Mouse (Mus musculus): Measurements from ENCODE around the gene Frs2.
"Not testable (repeated sequence)": the region's sequence is repeated elsewhere in the genome, so short reads cannot be mapped to it uniquely, and the experiment has no call there.

Frs2 gene

GRCm38 (mm10) chr10:117147463-117148360, 622 bp downstream of the Frs2 start:
- ATAC-seq (ENCODE audit: insufficient number of reproducible peaks, low FRiP score, low TSS enrichment) = peak; percentile 42; the same call in 1 of the 2 replicates

GRCm38 (mm10) chr10:117146421-117146820, 1.9 kb downstream of the Frs2 start:
- ATAC-seq (ENCODE audit: insufficient number of reproducible peaks, low FRiP score, low TSS enrichment) = no peak

DNA sequence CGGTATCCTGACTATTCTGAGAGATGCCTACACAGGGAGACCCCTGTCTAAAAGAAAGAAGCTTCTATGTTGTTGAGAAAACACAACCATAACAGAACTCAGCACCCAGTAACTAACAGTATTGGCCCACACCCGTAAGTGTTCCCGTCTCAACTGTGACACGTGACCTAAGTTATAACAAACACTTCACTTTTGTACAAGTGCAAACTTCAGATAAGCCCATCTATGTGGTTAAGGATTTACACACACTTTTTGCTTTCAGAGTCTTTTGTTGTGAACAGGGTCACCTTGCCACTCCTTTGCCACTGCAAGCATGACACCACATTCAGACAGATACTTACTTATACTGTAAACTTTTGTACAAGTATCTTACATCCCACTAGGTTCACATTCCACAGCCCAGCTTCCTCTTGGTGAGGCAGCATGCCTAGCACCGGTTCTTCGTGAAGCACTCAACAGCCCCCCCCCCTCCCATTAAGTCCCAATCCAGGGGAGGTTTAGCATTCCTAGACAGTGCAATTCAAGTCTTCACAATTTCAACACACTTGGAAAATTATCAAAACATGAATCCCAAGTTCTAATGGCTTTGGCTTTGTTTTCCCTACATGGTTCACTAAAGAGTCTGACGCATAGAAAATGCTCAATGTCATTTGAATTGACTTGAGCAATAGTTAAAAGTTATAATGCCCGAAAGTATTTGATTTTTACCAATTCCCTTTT, 2.6 kb downstream of the Frs2 start:
- ATAC-seq (ENCODE audit: insufficient number of reproducible peaks, low FRiP score, low TSS enrichment) = no peak

DNA sequence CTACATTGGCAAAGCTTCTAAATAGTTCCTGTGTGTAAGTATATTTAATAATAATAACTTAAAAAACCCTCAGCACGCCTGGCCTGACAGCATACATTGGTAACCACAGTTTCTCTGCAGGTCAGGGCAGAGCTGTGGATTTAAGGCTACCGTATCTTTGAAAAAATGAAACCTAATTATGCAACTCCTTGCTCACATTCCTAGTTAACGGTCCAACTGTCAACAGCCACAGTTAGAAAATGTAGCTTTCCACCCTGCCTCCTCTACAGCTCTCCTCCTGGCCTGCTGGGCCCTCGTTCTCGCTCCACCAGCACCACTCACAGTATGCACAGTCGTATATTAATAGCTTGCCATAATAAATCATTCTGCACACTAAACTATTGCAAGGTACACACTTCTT, 3.7 kb downstream of the Frs2 start:
- ATAC-seq (ENCODE audit: insufficient number of reproducible peaks, low FRiP score, low TSS enrichment) = no peak

- no peak for ATAC-seq (ENCODE audit: insufficient number of reproducible peaks, low FRiP score, low TSS enrichment)
Measured at GRCm38 (mm10) chr10:117144071-117144470, 4.3 kb downstream of the Frs2 start.

DNA sequence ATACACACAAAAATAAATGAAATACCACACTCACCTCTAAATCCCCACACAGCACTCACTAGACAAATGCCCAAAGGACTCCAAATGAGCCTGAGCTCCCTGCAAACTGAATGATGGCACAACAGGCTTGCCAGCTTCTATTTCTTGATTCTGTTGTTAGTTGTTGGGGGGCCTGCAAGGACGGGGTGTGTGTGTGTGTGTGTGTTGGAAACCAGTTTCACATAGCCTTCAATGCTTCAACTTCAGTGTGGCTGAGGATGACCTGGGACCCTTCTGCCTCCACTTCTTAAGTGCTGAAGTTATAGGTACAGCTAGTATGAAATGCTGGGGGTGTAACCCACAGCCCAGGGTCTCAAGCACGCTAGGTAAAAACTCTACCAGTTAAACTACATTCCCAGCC, 5.0 kb downstream of the Frs2 start:
- ATAC-seq (ENCODE audit: insufficient number of reproducible peaks, low FRiP score, low TSS enrichment) = no peak

GRCm38 (mm10) chr10:117141939-117142552, 6.3 kb downstream of the Frs2 start:
- no peak for ATAC-seq (ENCODE audit: insufficient number of reproducible peaks, low FRiP score, low TSS enrichment)

DNA sequence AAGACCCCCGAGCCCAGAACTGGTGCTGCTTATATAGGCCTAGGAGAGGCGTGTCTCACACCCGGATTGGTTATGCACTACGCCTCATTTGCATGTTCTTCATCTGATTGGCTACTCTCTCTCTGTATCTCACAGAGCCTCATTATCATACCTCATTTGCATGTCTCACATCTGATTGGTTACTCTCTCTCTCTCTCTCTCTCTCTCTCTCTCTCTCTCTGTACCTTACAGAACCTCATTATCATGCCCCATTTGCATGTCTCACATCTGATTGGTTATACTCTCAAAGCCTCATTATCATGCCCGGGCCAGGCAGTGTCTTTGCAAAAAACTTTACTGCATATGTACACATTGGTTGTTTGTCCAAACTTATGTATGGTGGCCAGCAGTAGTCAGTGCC, 16.8 kb downstream of the Frs2 start:
- not testable (repeated sequence) for ATAC-seq (ENCODE audit: insufficient number of reproducible peaks, low FRiP score, low TSS enrichment)

DNA sequence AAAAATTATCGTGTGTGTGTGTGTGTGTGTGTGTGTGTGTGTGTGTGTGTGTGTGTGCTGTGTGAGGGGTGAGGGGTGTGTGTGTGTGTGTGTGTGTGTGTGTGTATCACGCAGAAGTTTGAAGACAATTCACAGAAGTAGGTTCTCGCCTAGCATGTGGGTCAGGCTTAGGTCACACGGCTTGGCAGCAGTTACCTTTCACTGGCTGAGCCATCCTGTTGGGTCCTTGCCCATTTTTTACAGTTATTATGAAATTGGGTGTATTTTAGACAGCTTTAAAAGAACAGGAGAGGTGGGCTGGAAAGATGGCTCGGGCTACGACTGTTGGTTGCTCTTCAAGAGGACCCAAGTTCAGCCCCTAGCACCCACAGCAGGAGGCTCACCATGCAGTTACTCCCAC, 18.3 kb downstream of the Frs2 start:
- peak; percentile 74 for ATAC-seq (ENCODE audit: insufficient number of reproducible peaks, low FRiP score, low TSS enrichment)

- ATAC-seq (ENCODE audit: insufficient number of reproducible peaks, low FRiP score, low TSS enrichment) = no peak
Measured at GRCm38 (mm10) chr10:117128693-117129092, 19.6 kb downstream of the Frs2 start.

DNA sequence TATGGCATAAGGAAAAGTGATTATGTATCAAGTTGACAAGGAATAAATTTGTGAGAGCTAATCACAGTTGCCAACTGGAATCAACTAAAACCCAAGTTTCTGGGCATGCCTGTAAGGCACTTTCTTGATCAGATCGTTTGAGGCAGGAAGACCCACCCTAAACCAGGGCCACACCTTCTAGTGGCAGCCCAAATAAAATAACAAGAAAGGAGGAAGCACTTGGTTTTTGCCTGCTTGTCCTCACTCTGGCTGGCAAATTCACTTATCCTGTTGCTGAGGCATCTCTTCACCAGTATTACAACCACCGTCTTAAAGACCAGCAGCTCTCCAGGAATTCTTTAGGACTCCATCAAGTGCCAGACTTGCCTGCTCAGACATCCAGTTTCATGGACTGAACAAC, 20.9 kb downstream of the Frs2 start:
- ATAC-seq (ENCODE audit: insufficient number of reproducible peaks, low FRiP score, low TSS enrichment) = no peak

DNA sequence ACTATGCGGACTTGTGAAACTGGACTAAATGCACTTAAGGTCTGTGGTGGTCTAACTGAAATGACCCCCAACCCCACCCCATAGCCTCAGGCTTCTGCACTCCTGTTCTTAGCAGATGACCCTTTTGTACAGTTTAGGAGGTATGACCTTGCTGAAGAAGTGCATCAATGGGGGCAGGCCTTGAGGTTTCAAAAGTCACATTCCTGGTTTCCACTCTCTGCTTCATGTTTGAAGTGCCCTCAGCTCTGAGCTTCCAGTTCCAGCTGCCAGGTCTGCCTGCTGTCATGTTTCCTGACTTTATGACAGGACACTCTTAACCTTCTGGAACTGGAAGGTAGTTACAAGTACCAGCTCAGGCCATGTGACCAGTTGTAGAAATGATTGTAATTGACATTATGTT, 21.6 kb downstream of the Frs2 start:
- no peak for ATAC-seq (ENCODE audit: insufficient number of reproducible peaks, low FRiP score, low TSS enrichment)

GRCm38 (mm10) chr10:117126233-117126632, 22.1 kb downstream of the Frs2 start:
- ATAC-seq (ENCODE audit: insufficient number of reproducible peaks, low FRiP score, low TSS enrichment) = no peak

DNA sequence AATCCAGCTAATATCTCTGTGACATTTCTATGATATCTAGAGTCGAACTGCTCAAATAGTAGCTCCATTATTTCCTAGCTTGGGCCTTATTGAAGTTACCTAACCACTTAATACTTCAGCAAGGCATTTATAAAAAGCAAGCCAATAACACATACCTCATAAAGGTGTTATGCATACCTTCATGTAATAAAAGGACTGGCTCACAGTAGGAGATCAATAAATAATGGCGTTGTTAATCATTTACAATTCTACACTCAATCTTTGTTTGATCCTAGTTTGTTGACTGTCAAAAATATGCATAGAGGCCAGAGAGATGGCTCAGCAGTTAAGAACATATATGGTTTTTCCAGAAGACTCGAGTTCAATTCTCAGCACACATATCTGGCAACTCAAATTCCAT, 26.9 kb downstream of the Frs2 start:
- no peak for ATAC-seq (ENCODE audit: insufficient number of reproducible peaks, low FRiP score, low TSS enrichment)

GRCm38 (mm10) chr10:117120051-117120666, 28.2 kb downstream of the Frs2 start:
- ATAC-seq (ENCODE audit: insufficient number of reproducible peaks, low FRiP score, low TSS enrichment) = no peak

DNA sequence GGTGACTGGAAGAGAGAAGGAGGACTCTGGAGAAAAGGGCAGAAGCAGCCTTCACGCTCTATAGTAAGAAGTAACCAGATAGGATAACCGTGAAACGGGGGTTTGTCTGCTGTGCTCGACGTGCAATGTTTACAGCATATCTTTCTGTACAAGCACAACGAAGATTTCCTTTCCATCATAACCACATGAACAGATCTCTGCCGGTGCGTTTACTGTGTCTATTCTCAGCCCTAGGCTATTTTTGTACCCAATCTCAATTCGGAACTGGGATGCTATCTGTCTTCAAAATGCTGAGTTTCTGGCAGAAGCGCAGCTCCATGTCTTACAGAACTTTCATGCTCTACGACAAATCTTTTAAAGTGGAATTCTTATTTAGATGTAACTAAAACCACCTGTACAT, 28.8 kb downstream of the Frs2 start:
- no peak for ATAC-seq (ENCODE audit: insufficient number of reproducible peaks, low FRiP score, low TSS enrichment)

DNA sequence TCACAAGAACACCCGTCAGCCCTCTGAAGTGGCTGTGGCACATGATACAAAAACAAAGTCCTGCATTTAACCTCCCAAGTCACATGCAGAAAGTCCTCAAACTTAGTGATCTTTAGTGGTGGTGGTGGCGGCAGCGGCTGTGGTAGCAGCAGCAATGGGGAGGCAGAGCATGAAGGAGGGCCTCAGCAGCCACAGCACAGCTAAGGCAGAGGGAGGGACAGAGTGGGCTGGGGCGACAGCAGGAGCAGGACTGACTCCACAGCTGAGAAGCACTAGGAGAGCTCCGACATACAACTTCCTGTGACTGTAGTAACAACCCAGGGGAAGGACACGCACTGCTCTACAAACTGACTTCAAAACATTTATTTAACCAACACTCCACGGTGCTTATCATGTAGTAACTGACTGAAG, 29.9 kb downstream of the Frs2 start:
- no peak for ATAC-seq (ENCODE audit: insufficient number of reproducible peaks, low FRiP score, low TSS enrichment)

- ATAC-seq (ENCODE audit: insufficient number of reproducible peaks, low FRiP score, low TSS enrichment) = no peak
Measured at GRCm38 (mm10) chr10:117115652-117116051, 32.7 kb downstream of the Frs2 start.

DNA sequence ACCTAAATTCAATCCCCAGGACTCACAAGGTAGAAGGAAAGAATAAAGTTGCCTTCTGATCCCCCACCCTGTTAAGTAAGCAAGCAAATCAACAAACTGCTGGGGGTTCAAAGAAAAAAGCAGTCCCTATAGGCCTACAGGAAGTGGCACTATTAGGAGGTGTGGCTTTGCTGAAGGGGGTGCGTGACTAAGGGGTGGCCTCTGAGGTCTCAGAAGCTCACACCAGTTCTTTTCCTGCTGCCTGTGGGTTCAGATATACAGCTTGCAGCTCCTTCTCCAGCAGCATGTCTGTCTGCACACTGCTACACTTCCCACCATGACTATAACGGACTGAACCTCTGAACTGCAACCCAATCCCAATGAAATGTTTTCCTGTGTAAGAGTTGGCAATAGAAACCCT, 35.8 kb downstream of the Frs2 start:
- ATAC-seq (ENCODE audit: insufficient number of reproducible peaks, low FRiP score, low TSS enrichment) = no peak

DNA sequence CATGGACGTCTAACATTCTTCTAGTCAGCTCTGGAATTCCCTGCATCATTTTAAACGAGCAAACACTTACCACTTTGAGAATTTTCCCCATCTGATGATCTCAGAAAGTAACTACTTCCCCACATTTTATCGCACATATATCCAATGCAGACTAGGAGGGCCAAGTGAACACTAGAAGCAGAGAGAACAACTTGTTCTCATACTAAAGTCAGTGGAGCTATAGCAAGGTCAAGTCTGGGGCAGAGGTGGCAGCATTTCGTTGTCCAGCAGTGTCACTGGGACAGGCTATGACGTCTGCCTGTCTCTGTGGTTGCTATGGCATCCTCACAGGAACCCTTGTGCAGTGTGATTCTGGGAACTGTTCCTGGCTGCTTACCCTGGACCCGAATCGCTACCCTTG, 36.9 kb downstream of the Frs2 start:
- no peak for ATAC-seq (ENCODE audit: insufficient number of reproducible peaks, low FRiP score, low TSS enrichment)

DNA sequence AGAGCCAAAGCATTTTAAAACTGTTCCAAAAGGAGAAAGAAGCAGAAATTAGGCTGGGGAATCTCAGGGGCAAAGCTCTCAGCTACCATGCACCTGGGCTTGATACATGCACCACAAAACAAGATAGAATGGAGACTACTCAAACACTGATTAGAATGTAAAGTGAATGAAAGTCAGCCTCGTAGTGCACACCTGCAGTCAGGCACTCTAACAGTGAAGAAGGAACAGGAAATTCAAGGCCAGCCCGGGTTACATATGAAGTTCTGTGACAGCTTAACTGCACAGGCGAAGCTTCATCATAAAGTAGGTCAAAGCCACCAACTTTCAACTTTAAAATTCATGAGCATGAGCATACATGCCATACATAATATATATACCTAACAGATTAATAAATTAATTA, 38.1 kb downstream of the Frs2 start:
- no peak for ATAC-seq (ENCODE audit: insufficient number of reproducible peaks, low FRiP score, low TSS enrichment)

All from cerebellum, adult (tissue).